Mouse (Mus musculus) myocyte (in vitro differentiated cells): ENCODE data around the gene Frmd4a.

Source experiments
- E2F4 ChIP-seq: IDR thresholded peaks from one replicate; pipeline ENCODE4 v1.6.1; 2011; ENCODE audit warnings: mild to moderate bottlenecking, control low read depth, moderate library complexity; ENCODE audit not compliant: insufficient read depth
- MAX ChIP-seq: IDR thresholded peaks from one replicate; pipeline ENCODE4 v1.6.1; 2011; ENCODE audit warnings: low read depth, mild to moderate bottlenecking, control low read depth
- MYOD1 ChIP-seq, 3 experiments: IDR thresholded peaks; one replicate each; pipeline ENCODE4 v1.6.1; 2011; ENCODE audit warnings: control low read depth in 2 of 3, low read depth in 2 of 3, mild to moderate bottlenecking in 2 of 3, moderate library complexity in 1 of 3; ENCODE audit not compliant: insufficient read length in 2 of 3, control insufficient read depth in 1 of 3
- MYOG ChIP-seq, 3 experiments: IDR thresholded peaks; one replicate each; pipeline ENCODE4 v1.6.1; 2011; ENCODE audit warnings: control low read depth in 2 of 3, low read depth in 2 of 3, mild to moderate bottlenecking in 2 of 3; ENCODE audit not compliant: insufficient read length in 2 of 3, control insufficient read depth in 1 of 3, insufficient read depth in 1 of 3
- POLR2A ChIP-seq: IDR thresholded peaks from one replicate; pipeline ENCODE4 v1.6.1; 2011; ENCODE audit warnings: low read depth, mild to moderate bottlenecking, control low read depth, moderate library complexity; ENCODE audit not compliant: insufficient read length
- POLR2AphosphoS2 ChIP-seq: IDR thresholded peaks from one replicate; pipeline ENCODE4 v1.6.1; 2011; ENCODE audit warnings: low read depth, control low read depth; ENCODE audit not compliant: insufficient read length
- TCF12 ChIP-seq: IDR thresholded peaks from one replicate; pipeline ENCODE4 v1.6.1; 2011; ENCODE audit warnings: mild to moderate bottlenecking, control low read depth; ENCODE audit not compliant: poor library complexity, insufficient read depth, severe bottlenecking

- TF ChIP-seq POLR2A (no peak), E2F4 (no peak), TCF12 (no peak), POLR2AphosphoS2 (no peak), MYOD1 (IDR thresholded peaks at IDR 0.05; ENCODE audit: control insufficient read depth in 1 of 3, insufficient read length in 2 of 3, low read depth in 2 of 3) (no peak), MYOG (IDR thresholded peaks at IDR 0.05; ENCODE audit: control insufficient read depth in 1 of 3, insufficient read depth in 1 of 3, insufficient read length in 2 of 3, low read depth in 2 of 3) (no peak), MAX (no peak)
These were observed 545.8 kb downstream of the Frmd4a start for GRCm38 (mm10) chr2:4563322-4563721.
